Mouse (Mus musculus) heart, postnatal 0 days (tissue): ENCODE measurements around the gene Nckap5. TPM values are rescaled to one million over a fixed set of nuclear protein-coding genes. Genes with fewer than 3 reads are reported as not detected.
A peak's percentile ranks its signal among the peaks of the same experiment; 100 is the strongest.

Experiments used
- ATAC-seq: fragments of 200-750 bp; cut with Nextera tagmentation; 2 replicates; pipeline ENCODE4 v1.8.0; 2017; ENCODE audit warnings: low read depth, moderate number of reproducible peaks, moderate library complexity; ENCODE audit not compliant: insufficient read depth
- DNase-seq: peaks from one replicate; pipeline ENCODE4 v3.0.0-alpha.2; 2016; ENCODE audit warnings: low spot score
- H3K27ac ChIP-seq: fragments of 300-500 bp; sonication (generic); 2 replicates; pipeline ENCODE4 v1.5.1; 2014; ENCODE audit warnings: low read depth, mild to moderate bottlenecking
- H3K27me3 ChIP-seq: fragments of 300-500 bp; sonication (generic); 2 replicates; pipeline ENCODE4 v1.6.1; 2014; ENCODE audit warnings: low read length, mixed read lengths; ENCODE audit not compliant: control insufficient read depth, insufficient read depth
- H3K36me3 ChIP-seq: fragments of 300-500 bp; sonication (generic); replicated peaks from 2 replicates; pipeline ENCODE4 v1.6.1; 2014; ENCODE audit warnings: low read length, mixed read lengths; ENCODE audit not compliant: control insufficient read depth, insufficient read depth
- H3K4me1 ChIP-seq: fragments of 300-500 bp; sonication (generic); 2 replicates; pipeline ENCODE4 v1.6.1; 2014; ENCODE audit warnings: antibody characterized with exemption; ENCODE audit not compliant: control insufficient read depth, insufficient read depth
- H3K4me2 ChIP-seq: fragments of 300-500 bp; sonication (generic); 2 replicates; pipeline ENCODE4 v1.6.1; 2014; ENCODE audit warnings: low read depth, mild to moderate bottlenecking, low read length, moderate library complexity
- H3K4me3 ChIP-seq: fragments of 300-500 bp; sonication (generic); 2 replicates; pipeline ENCODE4 v1.5.1; 2014; ENCODE audit warnings: low read depth, low read length
- H3K9ac ChIP-seq: fragments of 300-500 bp; sonication (generic); replicated peaks from 2 replicates; pipeline ENCODE4 v1.6.1; 2014; ENCODE audit warnings: low read depth, low read length, mixed read lengths
- H3K9me3 ChIP-seq: fragments of 300-500 bp; sonication (generic); replicated peaks from 2 replicates; pipeline ENCODE4 v1.6.1; 2016; ENCODE audit warnings: low read length; ENCODE audit not compliant: control insufficient read depth
- CTCF ChIP-seq: IDR thresholded peaks from 2 replicates; pipeline ENCODE4 v1.5.1; 2016; ENCODE audit warnings: antibody characterized with exemption, control low read depth, low read depth
- EP300 ChIP-seq: IDR thresholded peaks from 2 replicates; pipeline ENCODE4 v1.6.1; 2016; ENCODE audit warnings: antibody characterized with exemption, low read depth
- WGBS: fragments of 180-500 bp; shearing (Covaris S2); extraction: QIAGEN DNeasy Blood & Tissue Kit; methylation state at CpG from one replicate; pipeline ENCODE4 v1.1.7; 2014; 5-methylcytosine and 5-hydroxymethylcytosine counted together
- polyA plus RNA-seq: library from polyadenylated mRNA; unstranded; fragments of >200 nt; fragmentation: Nextera tagmentation; extraction: Ambion mirVana; gene quantifications from 2 replicates; pipeline ENCODE4 v1.2.1, GENCODE M21; 2015
- total RNA-seq: library from RNA; depleted of rRNA; stranded (reverse); fragments of >200 nt; gene quantifications from 2 replicates; pipeline ENCODE4 v1.2.3, GENCODE M21; 2014; ENCODE audit warnings: low replicate concordance

The Nckap5 gene
- total and polyA plus RNA-seq, 2 experiments from 2014 or later, result 4.6 to 14.5 TPM

- Histone ChIP-seq H3K9ac (no peak overlapping the region), H3K36me3 (no peaks in the 10 kb centered on the region)
These were observed 130.3 kb downstream of the Nckap5 start for GRCm38 (mm10) chr1:126700063-126700977.

GRCm38 (mm10) chr1:126693585-126693984 is 137.0 kb downstream of the Nckap5 start:
- ATAC-seq, result no peak
- no peaks in the 10 kb centered on the region for H3K4me1 ChIP-seq
- TF ChIP-seq EP300 (no peak), CTCF (no peak)
- no peak overlapping the region for H3K4me3 ChIP-seq
- 86% methylated on average over 7 of the region's 7 CpGs for WGBS
- H3K9me3 ChIP-seq, result no peaks in the 10 kb centered on the region
- no peaks in the 10 kb centered on the region for H3K27me3 ChIP-seq
- H3K4me2 ChIP-seq, result no peak overlapping the region
- no peak overlapping the region for H3K27ac ChIP-seq
- H3K9ac ChIP-seq, result no peak overlapping the region
- DNase-seq, result no peak
- no peaks in the 10 kb centered on the region for H3K36me3 ChIP-seq

More at GRCm38 (mm10) chr1:126700063-126700977, 130.3 kb downstream of the Nckap5 start:
- H3K27me3 ChIP-seq, result no peaks in the 10 kb centered on the region
- H3K4me2 ChIP-seq, result no peak overlapping the region
- no peak for ATAC-seq
- no peaks in the 10 kb centered on the region for H3K9me3 ChIP-seq
- TF ChIP-seq CTCF (no peak), EP300 (no peak)
- H3K4me1 ChIP-seq, result no peaks in the 10 kb centered on the region
- 79% methylated on average over 8 of the region's 8 CpGs for WGBS
- no peak overlapping the region for H3K27ac ChIP-seq
- no peak overlapping the region for H3K4me3 ChIP-seq
- DNase-seq, result no peak

- H3K4me1 ChIP-seq, result peaks cover 5% of the 10 kb centered on the region
- no peaks in the 10 kb centered on the region for H3K36me3 ChIP-seq
- TF ChIP-seq CTCF (no peak), EP300 (no peak)
- DNase-seq (no peak), ATAC-seq (no peak)
- H3K4me2 ChIP-seq, result no peak overlapping the region
- WGBS, result 63% methylated on average over 5 of the region's 5 CpGs
- H3K4me3 ChIP-seq, result no peak overlapping the region
- no peaks in the 10 kb centered on the region for H3K9me3 ChIP-seq
- H3K27me3 ChIP-seq, result no peaks in the 10 kb centered on the region
- H3K27ac ChIP-seq, result no peak overlapping the region
- H3K9ac ChIP-seq, result no peak overlapping the region
These were observed 142.0 kb downstream of the Nckap5 start for GRCm38 (mm10) chr1:126688593-126688992.

- WGBS, result 98% methylated on average over 2 of the region's 2 CpGs
- TF ChIP-seq CTCF, result no peak
- no peak for TF ChIP-seq EP300
- no peak overlapping the region for H3K9ac ChIP-seq
- H3K4me2 ChIP-seq, result no peak overlapping the region
- peaks cover 13% of the 10 kb centered on the region for H3K4me1 ChIP-seq
- no peaks in the 10 kb centered on the region for H3K27me3 ChIP-seq
- ATAC-seq, result no peak
- no peak overlapping the region for H3K4me3 ChIP-seq
- H3K9me3 ChIP-seq, result no peaks in the 10 kb centered on the region
- H3K27ac ChIP-seq, result no peak overlapping the region
- no peak for DNase-seq
- no peaks in the 10 kb centered on the region for H3K36me3 ChIP-seq
These were observed 143.9 kb downstream of the Nckap5 start for GRCm38 (mm10) chr1:126686678-126687077.

- 14% methylated on average over 11 of the region's 11 CpGs for whole genome bisulfite sequencing
- Histone ChIP-seq H3K9ac (no peak overlapping the region), H3K4me2 (peak overlapping the region; percentile 52), H3K4me1 (peaks cover 15% of the 10 kb centered on the region), H3K36me3 (no peaks in the 10 kb centered on the region), H3K9me3 (no peaks in the 10 kb centered on the region), H3K27ac (0 out of 2 replicates have a peak overlapping the region, but pooled peaks have one; percentile 18), H3K27me3 (no peaks in the 10 kb centered on the region), H3K4me3 (peak overlapping the region; percentile 32)
- peak; percentile 36 for DNase-seq
- no peak for ATAC-seq
- TF ChIP-seq EP300 (no peak), CTCF (no peak)
These were observed 146.8 kb downstream of the Nckap5 start for GRCm38 (mm10) chr1:126683621-126684445.
